Mouse (Mus musculus) heart, embryonic 11.5 days (tissue): Measurements from ENCODE around the gene Zc3h18. TPM values are rescaled to one million over a fixed set of nuclear protein-coding genes. Genes with fewer than 3 reads are reported as not detected.

Experiments
- ATAC-seq: fragments of 200-750 bp; cut with Nextera tagmentation; replicated peaks from 2 replicates; pipeline ENCODE4 v1.8.0; 2017; ENCODE audit warnings: moderate library complexity; ENCODE audit not compliant: insufficient number of reproducible peaks, low FRiP score, low TSS enrichment
- H3K27ac ChIP-seq: fragments of 300-500 bp; sonication (generic); 2 replicates; pipeline ENCODE4 v1.5.1; 2014; ENCODE audit warnings: mild to moderate bottlenecking, low read depth, low read length
- H3K27me3 ChIP-seq: fragments of 300-500 bp; sonication (generic); 2 replicates; pipeline ENCODE4 v1.6.1; 2014; ENCODE audit warnings: mild to moderate bottlenecking, low read length, mixed read lengths; ENCODE audit not compliant: control insufficient read depth, insufficient read depth
- H3K36me3 ChIP-seq: fragments of 300-500 bp; sonication (generic); 2 replicates; pipeline ENCODE4 v1.6.1; 2014; ENCODE audit warnings: mild to moderate bottlenecking, low read length, moderate library complexity, mixed read lengths; ENCODE audit not compliant: control insufficient read depth, insufficient read depth
- H3K4me1 ChIP-seq: fragments of 300-500 bp; sonication (generic); 2 replicates; pipeline ENCODE4 v1.6.1; 2014; ENCODE audit warnings: low read length; ENCODE audit not compliant: control insufficient read depth, insufficient read depth
- H3K4me2 ChIP-seq: fragments of 300-500 bp; sonication (generic); 2 replicates; pipeline ENCODE4 v1.6.1; 2014; ENCODE audit warnings: mild to moderate bottlenecking, moderate library complexity
- H3K4me3 ChIP-seq: fragments of 300-500 bp; sonication (generic); 2 replicates; pipeline ENCODE4 v1.5.1; 2014; ENCODE audit warnings: low read depth, low read length
- H3K9ac ChIP-seq: fragments of 300-500 bp; sonication (generic); 2 replicates; pipeline ENCODE4 v1.6.1; 2014; ENCODE audit warnings: mild to moderate bottlenecking, low read depth, low read length, moderate library complexity
- H3K9me3 ChIP-seq: fragments of 300-500 bp; sonication (generic); replicated peaks from 2 replicates; pipeline ENCODE4 v1.6.1; 2016; ENCODE audit warnings: low read length; ENCODE audit not compliant: control insufficient read depth
- WGBS: fragments of 180-500 bp; shearing (Covaris S2); extraction: QIAGEN DNeasy Blood & Tissue Kit; methylation state at CpG from one replicate; pipeline ENCODE4 v1.1.7; 2014; ENCODE audit not compliant: insufficient replicate concordance; 5-methylcytosine and 5-hydroxymethylcytosine counted together
- polyA plus RNA-seq: library from polyadenylated mRNA; unstranded; fragments of >200 nt; fragmentation: Nextera tagmentation; extraction: Ambion mirVana; gene quantifications from 2 replicates; pipeline ENCODE4 v1.2.1, GENCODE M21; 2014

The Zc3h18 gene
- polyA plus RNA-seq, 1 experiment from 2014 or later: 22.2 TPM

DNA sequence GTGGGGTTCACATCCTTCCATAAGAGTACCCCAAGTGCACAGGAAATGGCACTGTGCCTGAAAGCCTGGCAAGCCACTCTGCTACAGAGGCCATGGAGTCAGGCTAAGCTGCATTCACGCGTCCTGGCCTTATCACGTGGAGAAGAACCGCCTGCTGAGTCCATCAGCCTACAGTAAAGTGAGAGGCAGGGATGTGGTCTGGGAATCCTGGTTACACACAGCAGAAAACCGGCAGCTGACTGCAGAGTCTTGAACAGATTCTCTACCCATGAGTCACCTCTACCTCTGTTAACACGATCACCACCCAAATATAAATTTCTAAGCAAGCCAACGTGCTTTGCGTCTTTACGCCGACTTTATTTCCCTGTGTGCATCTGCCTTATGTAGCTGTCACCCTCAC lies 7.9 kb upstream of the Zc3h18 start:
- no peaks in the 10 kb centered on the region for H3K9me3 ChIP-seq
- peaks cover 8% of the 10 kb centered on the region; the same call in 1 of the 2 replicates for H3K4me1 ChIP-seq
- no peak overlapping the region for H3K4me3 ChIP-seq
- H3K27ac ChIP-seq: no peak overlapping the region
- 48% methylated on average over 10 of the region's 10 CpGs for WGBS
- no peaks in the 10 kb centered on the region for H3K27me3 ChIP-seq
- no peak overlapping the region for H3K9ac ChIP-seq
- no peak for ATAC-seq
- H3K36me3 ChIP-seq: no peaks in the 10 kb centered on the region
- H3K4me2 ChIP-seq: no peak overlapping the region

DNA sequence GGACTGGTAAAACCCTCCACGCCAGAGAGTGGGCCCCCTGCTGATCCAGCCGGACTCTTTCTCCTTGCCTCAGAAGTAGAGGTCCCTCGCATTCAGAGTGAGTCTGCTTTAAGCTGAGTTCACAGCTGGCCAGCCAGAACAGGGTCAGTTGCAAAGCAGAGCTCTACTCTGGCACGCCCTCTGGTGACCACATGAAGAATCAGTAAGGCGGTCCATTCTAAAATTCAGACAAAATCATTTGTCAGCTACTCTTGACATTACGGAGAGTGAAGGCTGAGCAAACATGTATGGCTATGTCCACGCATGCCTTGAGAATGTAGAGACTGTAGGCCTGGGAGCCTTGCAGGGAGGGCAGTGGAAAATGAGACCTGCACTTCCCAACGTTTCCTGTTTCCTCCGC lies 6.7 kb upstream of the Zc3h18 start:
- peaks cover 8% of the 10 kb centered on the region; the same call in 1 of the 2 replicates for H3K4me1 ChIP-seq
- WGBS: 10% methylated on average over 9 of the region's 9 CpGs
- H3K27ac ChIP-seq: no peak overlapping the region
- no peaks in the 10 kb centered on the region for H3K36me3 ChIP-seq
- H3K9me3 ChIP-seq: no peaks in the 10 kb centered on the region
- H3K27me3 ChIP-seq: no peaks in the 10 kb centered on the region
- no peak overlapping the region for H3K4me2 ChIP-seq
- ATAC-seq: peak; percentile 44; the same call in 1 of the 2 replicates
- peak overlapping the region; percentile 5; the same call in 1 of the 2 replicates for H3K9ac ChIP-seq
- no peak overlapping the region for H3K4me3 ChIP-seq

DNA sequence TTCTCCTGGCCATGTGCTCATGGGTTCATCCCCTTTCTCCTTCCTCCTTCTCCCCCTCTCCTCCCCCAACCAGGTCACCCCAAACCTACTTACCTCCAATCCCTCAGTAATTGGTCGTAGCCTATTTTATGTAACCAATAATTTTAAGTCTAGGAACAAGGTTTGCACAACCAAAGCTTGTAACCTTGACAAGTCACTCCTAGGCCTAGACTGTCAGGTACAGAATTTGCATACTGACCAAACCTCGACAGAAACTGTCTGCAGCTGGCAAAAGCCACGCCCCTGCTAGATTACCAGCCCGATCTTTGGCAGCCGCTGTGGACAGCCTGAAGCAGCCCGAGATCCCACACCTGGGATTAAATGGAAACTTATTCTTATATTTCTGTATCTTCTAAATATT lies 4.7 kb upstream of the Zc3h18 start:
- H3K4me2 ChIP-seq: no peak overlapping the region
- no peaks in the 10 kb centered on the region for H3K9me3 ChIP-seq
- no peak overlapping the region for H3K27ac ChIP-seq
- no peak overlapping the region for H3K4me3 ChIP-seq
- 67% methylated on average over 6 of the region's 6 CpGs for WGBS
- no peaks in the 10 kb centered on the region for H3K27me3 ChIP-seq
- ATAC-seq: no peak
- no peaks in the 10 kb centered on the region for H3K36me3 ChIP-seq
- H3K9ac ChIP-seq: no peak overlapping the region
- peaks cover 11% of the 10 kb centered on the region; the same call in 1 of the 2 replicates for H3K4me1 ChIP-seq

DNA sequence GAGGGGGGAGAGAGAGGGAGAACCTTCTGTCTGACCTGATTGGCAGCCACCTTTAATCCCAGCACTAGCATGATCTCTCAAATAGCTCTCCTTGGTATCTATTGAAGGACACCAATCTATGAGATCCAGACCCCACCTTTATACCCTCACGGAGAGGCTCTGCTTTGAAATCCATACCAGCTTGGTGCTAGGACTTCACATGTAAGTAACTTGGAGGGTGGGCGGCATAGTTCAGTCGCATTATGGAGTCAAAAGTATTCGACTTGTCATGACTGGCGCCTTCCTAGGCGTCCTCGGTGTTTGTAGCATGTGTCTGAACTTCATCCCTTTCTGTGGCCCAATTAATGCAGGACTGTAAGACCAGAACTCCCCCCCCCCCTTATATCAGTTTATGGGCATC lies 1.1 kb upstream of the Zc3h18 start:
- 95% methylated on average over 7 of the region's 7 CpGs for WGBS
- Histone ChIP-seq H3K36me3 (no peaks in the 10 kb centered on the region; the same call in 1 of the 2 replicates), H3K27me3 (no peaks in the 10 kb centered on the region), H3K4me2 (peak overlapping the region; percentile 72), H3K4me1 (peaks cover 13% of the 10 kb centered on the region), H3K27ac (no peak overlapping the region), H3K4me3 (no peak overlapping the region; the same call in 1 of the 2 replicates), H3K9ac (0 out of 2 replicates have a peak overlapping the region, but pooled peaks have one; percentile 94), H3K9me3 (no peaks in the 10 kb centered on the region)
- no peak for ATAC-seq

DNA sequence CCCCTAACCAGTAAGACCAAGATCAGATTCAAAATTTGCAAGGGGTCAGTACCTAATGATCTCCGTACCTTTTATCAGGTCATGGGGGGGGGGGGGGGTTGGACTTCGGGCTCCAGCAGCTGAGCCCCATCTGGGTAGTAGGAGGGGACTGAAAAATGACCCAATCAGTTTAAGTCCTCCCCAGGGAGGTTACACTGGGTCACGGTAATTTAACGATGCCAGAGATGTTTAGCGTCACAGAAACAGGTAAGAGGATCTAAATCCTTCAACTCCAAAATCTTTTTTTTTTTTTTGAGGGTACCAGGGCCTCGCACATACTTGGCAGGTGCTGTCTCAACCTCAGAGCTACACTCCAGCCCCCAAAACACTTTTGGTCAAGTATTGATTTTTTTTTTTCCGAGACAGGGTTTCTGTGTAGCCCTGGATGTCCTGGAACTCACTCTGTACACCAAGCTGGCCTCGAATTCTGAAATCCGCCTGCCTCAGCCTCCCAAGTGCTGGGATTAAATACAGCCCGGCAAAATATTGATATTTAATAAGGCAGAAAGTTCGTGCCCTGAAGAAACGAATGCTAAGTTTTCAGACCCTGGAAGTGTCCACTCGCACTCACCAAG lies 551 bp upstream of the Zc3h18 start:
- H3K27ac ChIP-seq: no peak overlapping the region
- 0 out of 2 replicates have a peak, but pooled peaks have one; percentile 2 for ATAC-seq
- WGBS: 24% methylated on average over 13 of the region's 13 CpGs

DNA sequence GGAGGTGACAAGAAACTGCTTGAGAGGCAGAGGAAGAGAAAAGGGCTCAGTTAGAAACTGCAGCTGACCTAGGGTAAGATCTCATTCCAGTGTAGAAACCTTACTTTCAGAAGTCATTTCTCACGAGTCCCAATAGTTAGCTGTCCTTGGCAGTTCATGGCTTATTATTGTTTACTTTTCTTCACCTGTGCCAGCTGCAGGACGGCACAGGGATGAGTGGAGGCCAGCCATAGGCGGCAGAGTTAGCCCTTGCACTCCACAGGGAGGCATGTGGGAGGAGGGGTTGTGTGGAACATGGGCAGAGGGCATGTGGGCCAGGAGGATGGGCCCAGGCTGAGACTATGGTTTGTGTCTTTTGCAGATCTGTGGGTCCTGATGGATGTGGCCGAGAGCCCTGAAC lies 6.6 kb downstream of the Zc3h18 start:
- Histone ChIP-seq H3K9ac (no peak overlapping the region), H3K27ac (no peak overlapping the region), H3K4me1 (peaks cover under 1% of the 10 kb centered on the region; the same call in 1 of the 2 replicates), H3K27me3 (no peaks in the 10 kb centered on the region), H3K36me3 (peaks cover 38% of the 10 kb centered on the region), H3K4me3 (no peak overlapping the region), H3K4me2 (no peak overlapping the region), H3K9me3 (no peaks in the 10 kb centered on the region)
- ATAC-seq: no peak
- 81% methylated on average over 4 of the region's 4 CpGs for WGBS

More for the DNA sequence above, 551 bp upstream of the Zc3h18 start:
- H3K4me3 ChIP-seq: peak overlapping the region; percentile 90
- peaks cover 1% of the 10 kb centered on the region; the same call in 1 of the 2 replicates for H3K36me3 ChIP-seq
- peak overlapping the region; percentile 94; the same call in 1 of the 2 replicates for H3K9ac ChIP-seq
- H3K4me2 ChIP-seq: peak overlapping the region; percentile 72
- H3K9me3 ChIP-seq: no peaks in the 10 kb centered on the region
- peaks cover 13% of the 10 kb centered on the region for H3K4me1 ChIP-seq
- H3K27me3 ChIP-seq: no peaks in the 10 kb centered on the region

DNA sequence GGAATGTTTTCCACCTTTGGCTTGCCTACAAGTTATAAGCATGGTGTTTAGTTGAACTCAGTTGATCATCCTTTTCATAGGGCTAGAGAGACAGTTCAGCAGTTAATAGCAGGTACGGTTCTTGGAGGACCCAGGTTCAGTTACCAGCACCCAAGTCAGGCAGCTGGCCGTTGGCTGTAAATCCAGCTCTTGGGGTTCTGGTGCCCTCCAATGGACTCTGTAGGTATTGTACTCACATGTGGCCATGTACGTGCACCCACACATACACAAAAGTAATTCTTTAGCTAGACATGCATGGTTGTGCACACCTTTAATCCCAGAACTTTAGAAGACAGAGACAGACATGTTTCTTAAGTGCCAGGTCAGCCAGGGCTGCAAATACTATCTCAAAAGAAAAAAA lies 12.9 kb downstream of the Zc3h18 start:
- H3K27ac ChIP-seq: no peak overlapping the region
- no peaks in the 10 kb centered on the region for H3K27me3 ChIP-seq
- no peak overlapping the region for H3K4me2 ChIP-seq
- 94% methylated on average over 3 of the region's 3 CpGs for whole genome bisulfite sequencing
- H3K4me1 ChIP-seq: no peaks in the 10 kb centered on the region
- H3K36me3 ChIP-seq: peaks cover 43% of the 10 kb centered on the region
- no peaks in the 10 kb centered on the region; the same call in 1 of the 2 replicates for H3K9me3 ChIP-seq
- no peak overlapping the region for H3K9ac ChIP-seq
- ATAC-seq: no peak
- no peak overlapping the region for H3K4me3 ChIP-seq

DNA sequence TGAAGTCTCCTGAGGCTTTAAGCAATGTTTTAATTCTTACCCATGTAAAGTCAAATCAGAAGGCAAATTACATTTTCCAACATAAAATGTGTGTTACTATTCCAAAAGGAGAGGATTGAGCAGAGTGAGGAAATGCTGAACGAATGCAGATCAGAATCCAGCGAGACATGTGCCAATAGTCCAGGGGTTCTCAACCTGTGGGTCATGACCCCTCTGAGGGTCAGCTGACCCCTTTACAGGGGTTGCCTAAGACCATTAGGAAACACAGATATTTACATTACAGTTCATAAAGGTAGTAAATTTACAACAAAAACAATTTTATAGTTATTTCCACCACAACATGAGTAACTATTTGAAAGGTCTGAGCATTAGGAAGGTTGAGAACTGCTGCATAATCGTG lies 14.3 kb downstream of the Zc3h18 start:
- no peaks in the 10 kb centered on the region; the same call in 1 of the 2 replicates for H3K9me3 ChIP-seq
- H3K4me1 ChIP-seq: no peaks in the 10 kb centered on the region
- 84% methylated on average over 3 of the region's 3 CpGs for WGBS
- H3K4me3 ChIP-seq: no peak overlapping the region
- no peak overlapping the region for H3K4me2 ChIP-seq
- H3K27me3 ChIP-seq: no peaks in the 10 kb centered on the region
- H3K27ac ChIP-seq: no peak overlapping the region
- no peak for ATAC-seq
- peaks cover 33% of the 10 kb centered on the region for H3K36me3 ChIP-seq
- H3K9ac ChIP-seq: no peak overlapping the region

DNA sequence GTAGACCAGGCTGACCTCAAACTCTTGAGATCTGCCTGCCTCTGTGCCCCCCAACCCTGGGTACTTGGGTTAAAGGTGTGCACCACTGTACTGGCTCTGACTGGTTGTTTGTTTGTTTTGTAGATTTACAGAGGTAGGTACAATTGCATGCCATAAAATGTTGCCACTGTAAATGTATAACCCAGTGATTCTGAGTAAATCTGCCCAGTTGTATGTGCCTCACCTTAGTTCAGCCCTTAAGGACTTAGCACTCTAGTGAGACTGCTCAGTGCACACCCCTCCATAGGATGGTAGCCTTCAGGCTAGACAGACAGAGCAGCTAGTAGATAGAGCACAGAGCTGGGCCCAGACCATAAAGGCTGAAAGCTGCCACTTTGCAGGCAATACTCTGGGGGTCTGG lies 17.3 kb downstream of the Zc3h18 start:
- Histone ChIP-seq H3K36me3 (peaks cover 21% of the 10 kb centered on the region), H3K4me1 (no peaks in the 10 kb centered on the region), H3K4me3 (no peak overlapping the region), H3K27me3 (no peaks in the 10 kb centered on the region), H3K9me3 (no peaks in the 10 kb centered on the region; the same call in 1 of the 2 replicates), H3K4me2 (no peak overlapping the region), H3K27ac (no peak overlapping the region), H3K9ac (no peak overlapping the region)
- no peak for ATAC-seq
